Mouse (Mus musculus) kidney, embryonic 15.5 days (tissue): ENCODE measurements around the gene Cir1. TPM values are rescaled to one million over a fixed set of nuclear protein-coding genes. Genes with fewer than 3 reads are reported as not detected.
A peak's percentile ranks its signal among the peaks of the same experiment; 100 is the strongest.

Source experiments
- ATAC-seq: fragments of 200-750 bp; cut with Nextera tagmentation; replicated peaks from 2 replicates; pipeline ENCODE4 v1.8.0; 2017; ENCODE audit warnings: moderate TSS enrichment; ENCODE audit not compliant: low FRiP score
- H3K27ac ChIP-seq: fragments of 300-500 bp; sonication (generic); 2 replicates; pipeline ENCODE4 v1.5.1; 2015; ENCODE audit warnings: mild to moderate bottlenecking, inconsistent platforms
- H3K27me3 ChIP-seq: fragments of 300-500 bp; sonication (generic); 2 replicates; pipeline ENCODE4 v1.6.1; 2015; ENCODE audit warnings: inconsistent platforms
- H3K36me3 ChIP-seq: fragments of 300-500 bp; sonication (generic); 2 replicates; pipeline ENCODE4 v1.6.1; 2015; ENCODE audit warnings: inconsistent platforms
- H3K4me1 ChIP-seq: fragments of 300-500 bp; sonication (generic); 2 replicates; pipeline ENCODE4 v1.6.1; 2015; ENCODE audit warnings: inconsistent platforms
- H3K4me2 ChIP-seq: fragments of 300-500 bp; sonication (generic); 2 replicates; pipeline ENCODE4 v1.6.1; 2015; ENCODE audit warnings: moderate library complexity, mild to moderate bottlenecking, inconsistent platforms
- H3K4me3 ChIP-seq: fragments of 300-500 bp; sonication (generic); replicated peaks from 2 replicates; pipeline ENCODE4 v1.5.1; 2015; ENCODE audit warnings: mild to moderate bottlenecking, inconsistent platforms
- H3K9ac ChIP-seq: fragments of 300-500 bp; sonication (generic); 2 replicates; pipeline ENCODE4 v1.6.1; 2015; ENCODE audit warnings: mild to moderate bottlenecking, inconsistent platforms
- H3K9me3 ChIP-seq: fragments of 300-500 bp; sonication (generic); replicated peaks from 2 replicates; pipeline ENCODE4 v1.6.1; 2016; ENCODE audit warnings: inconsistent platforms
- WGBS: fragments of 180-500 bp; shearing (Covaris S2); methylation state at CpG from one replicate; pipeline ENCODE4 v1.1.7; 2015; ENCODE audit warnings: mixed read lengths; 5-methylcytosine and 5-hydroxymethylcytosine counted together
- polyA plus RNA-seq: library from polyadenylated mRNA; unstranded; fragments of >200 nt; fragmentation: Nextera tagmentation; extraction: Ambion mirVana; gene quantifications from 2 replicates; pipeline ENCODE4 v1.2.1, GENCODE M21; 2015

Cir1 gene
- polyA plus RNA-seq, 1 experiment from 2014 or later, result 24.5 TPM

DNA sequence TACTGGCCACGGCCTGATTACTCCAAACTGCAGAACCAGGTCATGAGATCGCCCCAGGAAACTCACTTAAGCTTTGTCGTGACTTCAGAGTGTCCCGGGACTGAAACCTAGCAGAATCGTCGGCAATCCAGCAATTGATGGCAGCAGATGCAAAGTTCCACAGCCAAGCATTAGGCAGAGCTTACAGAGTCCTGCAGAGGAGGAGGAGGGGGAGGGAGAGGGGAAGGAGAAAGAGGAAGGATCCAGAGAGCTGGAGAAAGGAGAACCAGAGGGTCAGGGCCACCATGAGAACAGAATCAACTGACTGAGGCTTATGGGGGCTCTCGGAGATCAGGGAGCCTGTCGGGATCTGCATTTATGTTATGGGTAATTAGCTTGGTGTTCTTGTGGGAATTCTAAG, 25.9 kb upstream of the Cir1 start:
- H3K4me2 ChIP-seq, result no peak overlapping the region
- H3K9ac ChIP-seq, result no peak overlapping the region
- no peak overlapping the region for H3K27ac ChIP-seq
- H3K4me3 ChIP-seq, result no peak overlapping the region
- ATAC-seq, result no peak
- H3K27me3 ChIP-seq, result no peaks in the 10 kb centered on the region
- WGBS, result 69% methylated on average over 8 of the region's 8 CpGs
- H3K9me3 ChIP-seq, result no peaks in the 10 kb centered on the region
- H3K36me3 ChIP-seq, result no peaks in the 10 kb centered on the region
- H3K4me1 ChIP-seq, result no peaks in the 10 kb centered on the region

DNA sequence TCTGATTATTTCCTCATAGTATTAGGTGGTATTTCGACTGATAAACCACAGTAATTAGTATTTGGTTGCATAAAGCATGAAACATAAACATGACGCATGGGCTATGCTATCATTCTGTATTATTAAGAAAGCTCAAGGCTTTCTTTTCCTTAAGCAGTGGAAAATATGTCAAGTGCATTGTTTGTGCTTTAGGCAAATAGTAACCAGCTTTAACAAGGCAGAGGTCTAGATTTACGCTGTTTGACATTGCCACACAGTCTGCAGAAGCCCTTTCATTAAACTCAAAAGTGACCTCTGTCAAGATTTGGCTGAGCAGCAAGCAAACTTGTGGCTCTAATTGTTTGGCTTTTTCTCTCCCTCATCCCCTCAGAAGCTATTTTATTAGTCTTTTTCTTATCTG, 23.4 kb upstream of the Cir1 start:
- no peak overlapping the region for H3K9ac ChIP-seq
- WGBS, result 82% methylated on average over 3 of the region's 3 CpGs
- ATAC-seq, result no peak
- no peaks in the 10 kb centered on the region for H3K9me3 ChIP-seq
- no peak overlapping the region for H3K4me3 ChIP-seq
- H3K27ac ChIP-seq, result no peak overlapping the region
- H3K27me3 ChIP-seq, result no peaks in the 10 kb centered on the region
- no peaks in the 10 kb centered on the region for H3K4me1 ChIP-seq
- no peak overlapping the region for H3K4me2 ChIP-seq
- no peaks in the 10 kb centered on the region for H3K36me3 ChIP-seq

DNA sequence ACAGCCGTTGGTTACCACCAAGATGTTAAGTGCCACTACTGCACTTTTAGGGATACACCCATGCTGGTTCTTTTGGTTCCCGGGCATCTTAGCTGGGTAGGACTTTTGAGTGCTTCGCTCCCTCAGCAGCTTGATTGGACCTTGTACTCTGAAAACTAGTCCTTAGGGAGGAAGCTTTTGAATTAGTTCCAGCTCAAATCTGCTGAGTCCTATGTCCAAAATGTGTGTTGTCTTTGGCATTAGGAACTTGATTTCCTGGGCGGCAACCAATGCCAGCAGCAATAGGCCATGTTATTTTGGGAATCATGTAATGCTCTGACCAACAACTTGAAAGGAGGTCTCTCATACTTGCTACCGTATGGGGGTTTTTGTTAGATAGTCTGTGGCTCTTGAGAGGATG, 13.4 kb upstream of the Cir1 start:
- Histone ChIP-seq H3K9ac (no peak overlapping the region), H3K4me2 (no peak overlapping the region), H3K27me3 (no peaks in the 10 kb centered on the region), H3K4me3 (no peak overlapping the region), H3K9me3 (no peaks in the 10 kb centered on the region), H3K36me3 (no peaks in the 10 kb centered on the region), H3K27ac (no peak overlapping the region), H3K4me1 (no peaks in the 10 kb centered on the region)
- ATAC-seq, result no peak
- 78% methylated on average over 5 of the region's 5 CpGs for WGBS

DNA sequence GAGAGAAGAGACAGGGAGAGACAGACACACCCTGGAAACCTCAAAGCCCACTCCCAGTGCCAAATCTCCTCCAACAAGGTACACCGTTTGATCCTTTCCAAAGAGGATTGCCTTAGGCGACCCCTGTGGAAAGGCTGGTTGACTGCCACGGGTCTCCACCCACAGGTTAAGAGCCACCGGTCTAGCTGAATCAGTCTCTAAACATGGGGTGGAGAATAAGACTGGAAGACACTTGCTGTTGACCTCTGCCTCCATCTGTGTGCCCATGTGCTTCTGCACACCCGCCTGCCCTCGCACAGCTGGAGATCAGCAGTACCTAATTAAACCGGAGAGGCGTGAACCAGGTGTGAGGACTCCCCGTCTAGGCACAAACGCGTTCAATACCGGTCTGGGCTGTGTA, 10.5 kb upstream of the Cir1 start:
- H3K4me2 ChIP-seq, result no peak overlapping the region
- no peak overlapping the region for H3K27ac ChIP-seq
- H3K9ac ChIP-seq, result no peak overlapping the region
- H3K9me3 ChIP-seq, result no peaks in the 10 kb centered on the region
- ATAC-seq, result no peak
- no peaks in the 10 kb centered on the region for H3K4me1 ChIP-seq
- no peaks in the 10 kb centered on the region for H3K27me3 ChIP-seq
- 70% methylated on average over 12 of the region's 12 CpGs for whole genome bisulfite sequencing
- H3K36me3 ChIP-seq, result peaks cover 9% of the 10 kb centered on the region
- H3K4me3 ChIP-seq, result no peak overlapping the region

DNA sequence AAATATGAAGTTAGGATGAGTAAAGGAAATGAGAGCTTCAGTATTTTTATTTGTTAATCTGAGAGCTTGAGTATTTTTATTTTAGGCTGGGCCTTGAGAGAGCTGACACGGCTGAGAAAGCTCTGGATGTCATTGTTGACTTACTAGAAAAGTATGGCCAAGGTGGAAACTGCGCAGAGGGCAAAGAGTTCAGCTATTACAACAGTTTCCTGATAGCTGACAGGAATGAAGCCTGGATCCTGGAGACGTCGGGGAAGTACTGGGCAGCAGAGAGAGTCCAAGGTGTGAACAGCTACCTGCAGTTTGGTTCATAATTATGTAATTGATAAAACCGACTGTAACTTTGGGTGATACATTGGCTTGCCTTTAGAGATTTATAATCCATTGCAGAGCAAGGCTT, 6.7 kb upstream of the Cir1 start:
- Histone ChIP-seq H3K36me3 (peaks cover 9% of the 10 kb centered on the region), H3K27ac (no peak overlapping the region), H3K9me3 (no peaks in the 10 kb centered on the region), H3K4me1 (no peaks in the 10 kb centered on the region), H3K27me3 (no peaks in the 10 kb centered on the region), H3K4me2 (no peak overlapping the region), H3K9ac (no peak overlapping the region), H3K4me3 (no peak overlapping the region)
- 81% methylated on average over 5 of the region's 5 CpGs for WGBS
- ATAC-seq, result no peak

DNA sequence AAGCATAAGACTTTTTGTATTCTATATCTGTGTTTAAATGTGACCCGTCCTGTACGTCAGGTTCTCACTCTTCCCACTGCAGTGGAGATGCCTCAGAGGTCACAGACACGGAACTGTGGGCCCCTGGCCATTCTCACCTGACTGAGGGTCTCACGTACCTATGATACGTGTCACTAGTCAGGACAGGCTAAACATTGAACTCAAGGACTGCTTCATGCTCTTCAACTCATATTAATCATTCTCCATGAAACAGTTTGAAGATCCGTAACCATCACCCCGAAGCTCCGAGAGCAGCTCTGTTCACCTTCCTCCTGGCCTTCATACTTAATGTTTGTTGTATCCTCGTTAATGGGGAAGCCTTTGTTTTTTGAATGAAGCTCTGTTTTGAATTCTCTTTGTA, 4.9 kb upstream of the Cir1 start:
- no peak overlapping the region for H3K4me2 ChIP-seq
- H3K27ac ChIP-seq, result no peak overlapping the region
- 86% methylated on average over 9 of the region's 9 CpGs for WGBS
- H3K27me3 ChIP-seq, result no peaks in the 10 kb centered on the region
- H3K4me3 ChIP-seq, result no peak overlapping the region
- no peak overlapping the region for H3K9ac ChIP-seq
- ATAC-seq, result no peak
- peaks cover 7% of the 10 kb centered on the region for H3K4me1 ChIP-seq
- no peaks in the 10 kb centered on the region for H3K9me3 ChIP-seq
- peaks cover 9% of the 10 kb centered on the region for H3K36me3 ChIP-seq

DNA sequence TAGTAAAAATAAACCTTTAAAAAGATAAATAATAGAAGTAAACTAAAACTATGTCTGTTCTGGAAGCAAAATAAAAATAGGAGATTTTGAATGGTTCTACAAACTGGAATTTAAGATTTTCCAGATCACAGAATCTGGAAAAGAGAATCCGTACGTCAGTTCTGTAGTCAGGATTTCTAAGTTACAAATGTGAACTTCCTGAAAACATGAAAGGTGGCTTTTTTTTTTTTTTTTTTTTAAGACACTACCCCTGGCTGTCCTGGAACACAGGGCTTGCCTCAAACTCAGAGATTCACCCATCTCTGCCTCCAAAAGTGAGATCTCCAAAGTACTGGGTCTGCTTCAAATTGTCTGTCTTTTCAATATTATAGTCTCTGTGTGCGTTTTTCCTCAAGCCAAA, 1.8 kb upstream of the Cir1 start:
- Histone ChIP-seq H3K4me3 (no peak overlapping the region), H3K27me3 (no peaks in the 10 kb centered on the region), H3K36me3 (peaks cover 17% of the 10 kb centered on the region), H3K27ac (no peak overlapping the region), H3K9ac (no peak overlapping the region), H3K9me3 (no peaks in the 10 kb centered on the region), H3K4me2 (no peak overlapping the region), H3K4me1 (peaks cover 16% of the 10 kb centered on the region)
- 89% methylated on average over 3 of the region's 3 CpGs for WGBS
- no peak for ATAC-seq

DNA sequence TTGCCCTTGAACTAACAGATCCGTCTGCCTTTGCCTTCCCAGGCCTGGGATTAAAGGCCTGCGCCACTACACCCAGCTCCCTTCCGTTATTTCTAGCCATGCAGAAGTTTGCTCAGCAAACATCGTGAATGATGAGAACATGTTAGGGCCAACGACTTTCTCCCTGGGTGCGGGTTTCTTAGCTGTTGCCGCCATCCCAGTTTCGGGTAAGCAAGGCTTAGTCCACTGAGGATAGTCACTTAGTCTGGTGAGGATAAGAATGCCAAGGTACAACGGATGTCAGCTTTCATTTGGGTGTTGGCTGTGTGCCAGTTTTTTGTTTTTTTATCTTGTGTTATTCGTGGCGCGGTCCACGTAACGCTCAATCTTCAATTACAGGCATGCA, 608 bp upstream of the Cir1 start:
- no peaks in the 10 kb centered on the region for H3K27me3 ChIP-seq
- H3K27ac ChIP-seq, result peak overlapping the region; percentile 87
- peak overlapping the region; percentile 67 for H3K9ac ChIP-seq
- peak; percentile 44 for ATAC-seq
- peak overlapping the region; percentile 63 for H3K4me2 ChIP-seq
- peak overlapping the region; percentile 82 for H3K4me3 ChIP-seq
- H3K36me3 ChIP-seq, result peaks cover 23% of the 10 kb centered on the region
- no peaks in the 10 kb centered on the region for H3K9me3 ChIP-seq
- H3K4me1 ChIP-seq, result peaks cover 16% of the 10 kb centered on the region
- WGBS, result 34% methylated on average over 14 of the region's 14 CpGs

DNA sequence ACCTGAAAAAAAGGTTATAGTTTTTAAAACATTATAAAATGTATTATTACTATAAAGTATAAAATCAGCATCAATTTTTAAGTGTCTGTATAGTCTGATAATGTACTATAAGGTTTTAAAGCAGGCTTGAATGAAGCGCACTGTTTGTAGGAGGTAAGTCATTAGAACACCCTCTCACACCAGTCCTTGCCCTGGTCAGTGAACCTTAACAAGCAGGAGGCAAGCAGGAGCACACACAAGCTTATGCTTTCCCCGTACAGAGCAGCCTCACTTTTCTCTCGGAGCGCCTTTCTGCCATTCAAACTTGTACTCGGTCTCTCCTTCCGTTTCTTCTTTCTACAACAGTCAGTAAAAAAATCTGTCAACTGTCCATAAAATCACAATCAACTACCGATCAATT, 6.5 kb downstream of the Cir1 start:
- no peak overlapping the region for H3K4me2 ChIP-seq
- peaks cover 4% of the 10 kb centered on the region for H3K4me1 ChIP-seq
- H3K9ac ChIP-seq, result no peak overlapping the region
- no peak overlapping the region for H3K4me3 ChIP-seq
- no peak overlapping the region for H3K27ac ChIP-seq
- ATAC-seq, result no peak
- WGBS, result 57% methylated on average over 7 of the region's 7 CpGs
- H3K27me3 ChIP-seq, result no peaks in the 10 kb centered on the region
- peaks cover 83% of the 10 kb centered on the region for H3K36me3 ChIP-seq
- no peaks in the 10 kb centered on the region for H3K9me3 ChIP-seq

DNA sequence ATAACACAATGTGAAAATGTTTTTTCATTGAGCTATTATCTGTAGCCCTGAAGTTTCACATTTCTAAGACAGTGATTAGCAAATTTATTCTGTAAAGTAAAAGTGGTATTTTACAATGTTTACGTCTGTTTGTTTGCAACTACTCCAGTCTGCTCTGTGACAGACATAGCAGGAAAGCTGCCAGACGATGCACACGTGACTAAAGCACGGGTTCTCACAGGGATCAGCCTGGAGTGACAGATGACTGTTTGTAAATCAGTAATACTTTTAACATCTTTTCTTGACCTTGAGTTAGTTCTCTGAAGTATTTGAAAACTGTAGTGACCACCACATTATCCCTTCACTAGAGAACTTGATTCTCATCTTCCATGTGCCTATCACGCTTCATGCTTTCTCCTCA, 8.0 kb downstream of the Cir1 start:
- 90% methylated on average over 5 of the region's 5 CpGs for WGBS
- H3K36me3 ChIP-seq, result peaks cover 76% of the 10 kb centered on the region
- H3K9ac ChIP-seq, result no peak overlapping the region
- no peak overlapping the region for H3K27ac ChIP-seq
- H3K9me3 ChIP-seq, result no peaks in the 10 kb centered on the region
- H3K4me1 ChIP-seq, result no peaks in the 10 kb centered on the region
- no peak for ATAC-seq
- H3K4me3 ChIP-seq, result no peak overlapping the region
- H3K4me2 ChIP-seq, result no peak overlapping the region
- H3K27me3 ChIP-seq, result no peaks in the 10 kb centered on the region

DNA sequence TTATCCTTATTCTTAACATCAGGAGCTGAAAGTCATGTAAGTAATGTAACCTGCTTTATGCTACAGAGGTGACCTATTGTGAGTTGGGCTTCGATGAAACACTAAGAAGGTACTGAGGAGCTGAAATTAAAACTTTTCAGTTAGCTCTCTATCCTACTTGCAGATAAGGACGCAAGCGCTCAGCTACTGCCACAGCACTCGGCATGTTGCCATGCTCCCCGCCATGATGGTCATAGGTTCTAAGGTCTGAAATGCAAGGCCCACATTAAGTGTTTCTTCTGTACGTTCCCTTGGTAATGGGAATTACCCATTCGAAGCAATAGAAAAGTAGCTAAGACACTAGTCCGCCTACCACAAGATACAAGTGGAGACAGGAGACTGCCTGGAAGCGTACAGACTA, 9.8 kb downstream of the Cir1 start:
- Histone ChIP-seq H3K4me1 (no peaks in the 10 kb centered on the region), H3K9ac (no peak overlapping the region), H3K4me3 (no peak overlapping the region), H3K27me3 (no peaks in the 10 kb centered on the region), H3K27ac (no peak overlapping the region), H3K36me3 (peaks cover 66% of the 10 kb centered on the region), H3K9me3 (no peaks in the 10 kb centered on the region), H3K4me2 (no peak overlapping the region)
- no peak for ATAC-seq
- WGBS, result 98% methylated on average over 9 of the region's 9 CpGs

DNA sequence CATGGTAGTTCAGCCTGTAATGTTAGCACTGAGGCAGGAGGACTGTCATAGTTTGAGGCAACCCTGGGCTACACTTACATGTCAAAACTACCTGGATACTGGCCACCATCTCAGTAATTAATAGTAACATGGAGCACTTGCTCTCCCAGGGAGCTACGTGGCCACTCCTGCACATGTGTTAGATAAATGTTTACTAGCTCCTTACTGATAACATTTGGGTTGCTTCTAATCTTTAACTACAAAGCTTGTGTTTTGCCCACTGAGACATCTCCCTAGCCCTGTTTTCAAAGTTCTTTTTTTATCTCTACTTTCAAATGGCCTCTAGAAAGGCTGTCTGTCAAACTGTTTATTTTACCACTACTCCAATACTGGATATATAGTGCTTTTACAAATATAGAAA, 10.5 kb downstream of the Cir1 start:
- WGBS, result 91% methylated on average over 1 of the region's 1 CpGs
- Histone ChIP-seq H3K27ac (no peak overlapping the region), H3K4me3 (no peak overlapping the region), H3K9me3 (no peaks in the 10 kb centered on the region), H3K36me3 (peaks cover 59% of the 10 kb centered on the region), H3K4me1 (no peaks in the 10 kb centered on the region), H3K4me2 (no peak overlapping the region), H3K9ac (no peak overlapping the region), H3K27me3 (no peaks in the 10 kb centered on the region)
- no peak for ATAC-seq

DNA sequence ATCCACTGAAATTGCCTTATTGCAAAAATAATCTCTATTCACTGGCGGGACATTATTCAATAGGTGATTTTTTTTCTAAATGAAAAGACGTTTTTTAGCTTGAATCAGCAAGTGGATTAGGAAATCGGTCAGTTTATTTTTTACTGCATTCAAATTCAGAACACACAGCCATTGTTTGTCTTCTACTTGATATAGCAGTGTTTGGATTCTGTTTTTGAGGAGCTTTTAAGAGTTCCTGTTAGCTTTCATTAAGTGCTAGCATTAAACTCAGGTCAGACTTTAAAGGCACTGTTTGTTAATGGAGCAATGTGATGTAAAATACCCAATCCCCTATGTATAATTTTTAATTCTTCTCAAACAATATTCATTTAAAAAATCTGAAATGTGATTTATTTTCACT, 13.7 kb downstream of the Cir1 start:
- H3K9ac ChIP-seq, result no peak overlapping the region
- no peaks in the 10 kb centered on the region for H3K27me3 ChIP-seq
- no peaks in the 10 kb centered on the region for H3K9me3 ChIP-seq
- H3K4me1 ChIP-seq, result no peaks in the 10 kb centered on the region
- WGBS, result 85% methylated on average over 3 of the region's 3 CpGs
- no peak overlapping the region for H3K4me3 ChIP-seq
- ATAC-seq, result no peak
- peaks cover 46% of the 10 kb centered on the region for H3K36me3 ChIP-seq
- no peak overlapping the region for H3K4me2 ChIP-seq
- no peak overlapping the region for H3K27ac ChIP-seq
